ENCODE assay signal across 28 mouse cellular contexts in genomic region chr9:15792076-15792475, GRCm38 (mm10).
"Had no signal": no experiment of that assay in that cellular context is flagged by ENCODE, and none has a peak within 500 bp of the region (broad histone marks: within the 10 kb centered on the region; RNA-seq: fewer than 3 reads in every experiment).

No protein-coding gene starts in this region.

- H3K27ac ChIP-seq: gastrocnemius, adult 2 months; heart, adult 2 months; heart, embryonic 13.5 days; heart, embryonic 15.5 days; hindbrain, embryonic 10.5 days; hindbrain, embryonic 12.5 days; hindbrain, embryonic 14.5 days; intestine, embryonic 15.5 days; limb, embryonic 13.5 days; limb, embryonic 15.5 days; liver, embryonic 12.5 days; liver, embryonic 14.5 days had no signal

- H3K4me1 ChIP-seq: heart, embryonic 15.5 days; hindbrain, embryonic 10.5 days; hindbrain, embryonic 12.5 days; intestine, embryonic 15.5 days; limb, embryonic 13.5 days; limb, embryonic 15.5 days; liver, embryonic 12.5 days had no signal

- H3K36me3 ChIP-seq: heart, embryonic 13.5 days; heart, embryonic 15.5 days; hindbrain, embryonic 10.5 days; hindbrain, embryonic 12.5 days; intestine, embryonic 15.5 days; limb, embryonic 13.5 days; limb, embryonic 15.5 days; liver, embryonic 12.5 days had no signal

- H3K9me3 ChIP-seq: heart, embryonic 13.5 days; heart, embryonic 15.5 days; hindbrain, embryonic 10.5 days; hindbrain, embryonic 12.5 days; intestine, embryonic 15.5 days; limb, embryonic 13.5 days; limb, embryonic 15.5 days; liver, embryonic 12.5 days had no signal

- H3K9ac ChIP-seq: heart, embryonic 13.5 days; heart, embryonic 15.5 days; hindbrain, embryonic 12.5 days; hindbrain, embryonic 14.5 days; intestine, embryonic 15.5 days; limb, embryonic 13.5 days; limb, embryonic 15.5 days; liver, embryonic 12.5 days; liver, embryonic 14.5 days had no signal

- ATAC-seq: hindbrain, embryonic 16.5 days; inflammation-experienced regulatory T-cells, adult 6 months; intestine, embryonic 15.5 days; intestine, postnatal 0 days; liver, embryonic 12.5 days had no signal

- H3K4me2 ChIP-seq: heart, embryonic 11.5 days; heart, embryonic 13.5 days; heart, embryonic 15.5 days; hindbrain, embryonic 12.5 days; hindbrain, embryonic 14.5 days; intestine, embryonic 15.5 days; limb, embryonic 13.5 days; limb, embryonic 15.5 days; liver, embryonic 12.5 days had no signal

- DNase-seq: gastrocnemius, adult 2 months; gastrocnemius, postnatal 10 days; gastrocnemius, postnatal 25 days; heart, adult 2 months; heart, postnatal 14 days; heart, postnatal 36 days; kidney, adult 18-20 months; kidney, adult 8-10 months; kidney, postnatal 10 days; kidney, postnatal 25 days; layer of hippocampus, adult 9-11 months; layer of hippocampus, postnatal 36 days; left cerebral cortex, postnatal 4 days; lung, adult 18-20 months had no signal

- H3K27me3 ChIP-seq: heart, embryonic 13.5 days; heart, embryonic 15.5 days; hindbrain, embryonic 12.5 days; intestine, embryonic 15.5 days; limb, embryonic 13.5 days; limb, embryonic 15.5 days; liver, embryonic 12.5 days had no signal

- H3K4me3 ChIP-seq: gastrocnemius, adult 2 months; heart, adult 2 months; heart, embryonic 13.5 days; heart, embryonic 15.5 days; hindbrain, embryonic 10.5 days; hindbrain, embryonic 12.5 days; intestine, embryonic 15.5 days; limb, embryonic 13.5 days; limb, embryonic 15.5 days; liver, embryonic 12.5 days had no signal
